Mouse (Mus musculus) olfactory bulb, adult 2 months (tissue): ENCODE measurements around the gene Ptprc.

ENCODE experiments used
- CTCF ChIP-seq: fragments of 200-500 bp; IDR thresholded peaks from 2 replicates; pipeline ENCODE4 v1.5.1; 2012; ENCODE audit warnings: low read depth, mild to moderate bottlenecking, low read length, moderate library complexity; ENCODE audit not compliant: insufficient read depth
- POLR2A ChIP-seq: fragments of 200-500 bp; IDR thresholded peaks from 2 replicates; pipeline ENCODE4 v1.6.1; 2012; ENCODE audit warnings: mild to moderate bottlenecking, low read depth, low read length, moderate library complexity; ENCODE audit not compliant: insufficient read depth

GRCm38 (mm10) chr1:138214736-138215458, 39.4 kb upstream of the Ptprc start:
- TF ChIP-seq CTCF (no peak), POLR2A (no peak)
